Mouse (Mus musculus) cerebellum, adult 2 months (tissue): Measurements from ENCODE around the gene Fyb.

Source experiments
- CTCF ChIP-seq: fragments of 200-500 bp; IDR thresholded peaks from 2 replicates; pipeline ENCODE4 v1.5.1; 2011; ENCODE audit warnings: low read depth, mild to moderate bottlenecking, control low read depth, low read length, moderate library complexity, borderline replicate concordance; ENCODE audit not compliant: insufficient read depth
- POLR2A ChIP-seq: fragments of 200-500 bp; IDR thresholded peaks from 2 replicates; pipeline ENCODE4 v1.6.1; 2011; ENCODE audit warnings: low read length, control low read depth, borderline replicate concordance; ENCODE audit not compliant: insufficient read depth

DNA sequence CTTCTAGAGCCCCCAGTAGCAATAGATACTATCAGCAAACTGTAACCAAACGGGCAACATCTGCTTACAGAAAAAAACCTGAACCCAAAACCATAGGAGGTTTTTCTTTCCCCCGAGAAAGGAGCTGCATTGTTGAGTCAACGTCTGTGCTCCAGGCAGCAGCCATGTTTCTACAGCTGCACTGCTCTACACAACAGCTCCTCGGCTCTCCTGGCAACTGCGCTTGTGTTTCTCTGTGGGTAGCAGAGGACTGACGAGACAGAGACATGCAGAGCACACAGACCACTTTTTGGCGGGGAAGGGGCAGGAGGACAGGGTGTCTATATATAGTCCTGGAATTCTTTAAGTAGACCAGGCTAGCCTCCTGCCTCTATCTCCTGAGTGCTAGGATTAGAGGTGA lies 65.5 kb downstream of the Fyb start:
- TF ChIP-seq CTCF: no peak
- TF ChIP-seq POLR2A: no peak
